Mouse (Mus musculus) ZHBTc4 (cell line): Measurements from ENCODE around the gene Ccr6.

ENCODE experiments used
- DNase-seq: peaks from one replicate; pipeline ENCODE4 v3.0.0-alpha.2; 2011; ENCODE audit warnings: low read depth, low spot score

Gene Ccr6

GRCm38 (mm10) chr17:8233618-8234214 lies 2.1 kb upstream of the Ccr6 start:
- no peak for DNase-seq

- no peak for DNase-seq
These were observed 1.3 kb upstream of the Ccr6 start for GRCm38 (mm10) chr17:8234537-8234936.

DNA sequence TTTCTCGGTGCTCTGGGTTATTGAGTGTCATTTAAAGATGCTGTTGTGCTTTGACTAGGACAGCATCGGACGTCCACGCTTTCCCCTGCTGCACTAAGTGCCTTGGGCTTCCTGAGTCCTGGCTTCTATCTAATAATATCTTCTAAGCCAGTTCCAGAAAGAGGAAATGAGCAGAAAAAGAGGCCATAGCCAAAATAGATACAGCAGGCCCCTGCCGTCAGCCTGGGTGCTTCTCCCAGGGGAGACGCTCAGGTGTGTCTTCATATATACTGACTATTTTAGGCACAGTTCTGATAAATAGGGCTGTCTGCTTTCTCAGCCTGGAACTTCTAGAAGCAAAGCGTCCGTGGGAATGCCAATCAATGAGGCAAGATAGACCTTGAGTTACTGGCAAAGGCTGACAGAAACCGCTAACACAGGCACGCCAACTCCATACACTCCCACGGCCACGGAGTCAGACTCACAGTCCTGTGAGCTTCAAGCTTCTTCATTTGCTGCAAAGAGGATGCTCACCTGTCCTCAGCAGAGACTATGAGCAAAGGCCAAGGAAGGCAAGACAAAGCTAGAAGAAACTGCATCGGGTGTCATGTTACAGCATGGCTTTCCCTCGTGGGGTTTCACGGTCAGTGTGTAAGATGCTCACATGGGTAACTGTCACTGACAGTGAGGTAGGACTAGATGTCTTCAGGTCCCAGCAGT lies 2.3 kb downstream of the Ccr6 start:
- DNase-seq, result peak; percentile 12

DNA sequence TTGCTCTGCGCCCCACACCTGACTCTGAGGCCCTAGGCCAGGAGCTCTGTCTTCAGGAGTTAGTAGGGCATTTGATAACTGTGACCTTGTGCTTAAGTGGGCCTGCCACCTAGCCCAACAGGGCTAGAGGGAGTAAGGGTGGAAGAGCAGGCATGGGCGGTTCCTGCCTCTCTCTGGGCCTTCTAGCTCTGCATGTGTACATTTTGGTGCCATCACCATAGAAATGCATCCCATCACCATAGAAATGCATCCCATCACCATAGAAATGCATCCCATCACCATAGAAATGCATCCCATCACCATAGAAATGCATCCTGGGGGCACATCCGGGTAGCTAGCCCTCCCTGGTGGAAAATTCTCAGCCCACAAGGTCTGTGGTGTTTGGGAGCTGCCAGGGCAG lies 3.7 kb downstream of the Ccr6 start:
- peak; percentile 68 for DNase-seq

- DNase-seq, result peak; percentile 16
These were observed 4.7 kb downstream of the Ccr6 start for GRCm38 (mm10) chr17:8240517-8240916.

DNA sequence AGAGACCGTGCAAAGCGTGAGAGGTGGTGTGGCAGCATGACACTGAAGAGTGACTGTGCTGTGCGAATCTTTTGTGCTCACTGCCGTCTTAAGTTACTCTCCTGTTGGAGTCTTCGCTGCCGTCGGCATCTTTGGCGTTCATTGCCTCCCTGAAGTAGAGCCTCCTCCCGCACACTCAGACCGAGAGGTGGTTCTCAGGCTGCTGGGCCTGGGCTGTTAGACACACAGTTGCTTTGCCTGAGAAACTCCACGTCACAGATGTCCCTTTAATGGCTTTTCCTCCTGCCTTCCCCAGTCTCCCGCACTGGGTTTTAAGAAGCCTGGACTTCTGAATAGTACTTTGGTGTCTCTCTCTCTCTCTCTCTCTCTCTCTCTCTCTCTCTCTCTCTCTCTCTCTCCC lies 5.8 kb downstream of the Ccr6 start:
- DNase-seq, result no peak

GRCm38 (mm10) chr17:8242186-8242585 lies 6.3 kb downstream of the Ccr6 start:
- no peak for DNase-seq

- peak; percentile 48 for DNase-seq
These were observed 8.3 kb downstream of the Ccr6 start for GRCm38 (mm10) chr17:8244124-8244523.

DNA sequence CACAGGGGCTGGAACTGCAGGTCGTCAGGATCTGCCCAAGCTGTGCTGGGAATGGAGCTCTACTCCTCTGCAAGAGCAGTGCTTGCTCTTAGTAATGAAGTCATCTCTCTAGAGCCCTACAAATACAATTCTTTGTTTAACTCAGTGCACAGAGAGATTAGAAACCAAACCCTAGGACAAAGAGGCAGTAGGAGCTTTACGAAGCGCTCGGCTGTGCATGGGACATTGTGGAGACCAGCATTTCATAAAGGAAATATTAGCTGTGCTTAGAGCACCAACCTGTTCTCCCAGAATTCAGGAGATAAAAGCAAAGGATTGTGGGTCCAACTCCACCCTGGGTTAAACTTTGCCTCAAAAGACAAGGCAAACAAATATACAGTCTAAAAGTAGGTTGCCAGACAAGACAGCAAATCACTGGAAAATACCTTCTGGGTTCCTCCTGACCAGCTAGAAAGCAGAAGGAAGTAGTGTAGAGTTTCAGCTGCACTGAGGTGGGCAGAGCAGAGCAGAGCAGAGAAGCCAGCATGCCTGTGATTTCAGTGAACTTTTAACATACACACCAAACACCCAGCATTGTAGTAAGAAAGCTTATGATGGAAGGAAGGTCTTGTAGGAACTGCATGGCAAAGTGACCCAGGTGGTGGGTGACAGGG lies 10.4 kb downstream of the Ccr6 start:
- no peak for DNase-seq

- DNase-seq, result no peak
These were observed 15.9 kb downstream of the Ccr6 start for GRCm38 (mm10) chr17:8251704-8252103.

- DNase-seq, result no peak
These were observed 18.4 kb downstream of the Ccr6 start for GRCm38 (mm10) chr17:8254268-8254667.

DNA sequence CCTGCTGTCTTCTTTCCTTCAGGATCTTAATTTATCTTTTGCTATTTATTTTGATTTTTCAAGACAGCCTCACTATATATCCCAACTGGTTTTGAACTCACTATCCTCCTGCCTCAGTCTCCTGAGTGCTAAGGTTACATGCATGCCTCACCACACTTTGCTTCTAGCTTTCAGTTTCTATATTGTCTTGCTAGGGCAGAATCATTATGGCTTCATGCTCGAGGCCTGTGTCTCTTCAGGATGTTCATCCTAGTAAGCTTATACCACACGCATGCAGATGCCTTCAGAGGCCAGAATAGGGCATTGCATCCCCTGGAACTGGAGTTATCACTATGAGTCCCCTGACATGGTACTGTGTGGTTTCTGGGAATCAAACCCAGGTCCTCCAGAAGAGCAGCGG lies 19.1 kb downstream of the Ccr6 start:
- DNase-seq, result no peak

DNA sequence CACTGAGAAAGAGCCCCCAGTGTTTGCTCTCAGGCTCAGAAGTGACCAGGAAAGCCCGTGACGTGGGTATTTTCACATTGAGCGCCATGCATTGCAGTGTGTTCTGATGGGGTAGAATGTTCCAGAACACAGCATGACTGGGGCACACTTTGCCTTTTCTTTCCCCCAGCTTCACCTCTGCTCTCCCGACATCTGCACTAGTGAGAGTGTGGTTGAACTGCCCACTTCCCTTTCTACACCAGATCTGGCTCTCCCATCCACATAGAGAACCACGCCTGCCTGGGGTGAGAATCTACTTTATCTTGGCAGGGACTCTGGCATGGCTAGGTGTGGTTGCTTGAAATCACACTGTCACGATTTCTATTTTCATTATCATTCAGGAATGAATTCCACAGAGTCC lies 19.7 kb downstream of the Ccr6 start:
- DNase-seq, result no peak

GRCm38 (mm10) chr17:8256982-8257381 lies 21.1 kb downstream of the Ccr6 start:
- DNase-seq, result no peak

DNA sequence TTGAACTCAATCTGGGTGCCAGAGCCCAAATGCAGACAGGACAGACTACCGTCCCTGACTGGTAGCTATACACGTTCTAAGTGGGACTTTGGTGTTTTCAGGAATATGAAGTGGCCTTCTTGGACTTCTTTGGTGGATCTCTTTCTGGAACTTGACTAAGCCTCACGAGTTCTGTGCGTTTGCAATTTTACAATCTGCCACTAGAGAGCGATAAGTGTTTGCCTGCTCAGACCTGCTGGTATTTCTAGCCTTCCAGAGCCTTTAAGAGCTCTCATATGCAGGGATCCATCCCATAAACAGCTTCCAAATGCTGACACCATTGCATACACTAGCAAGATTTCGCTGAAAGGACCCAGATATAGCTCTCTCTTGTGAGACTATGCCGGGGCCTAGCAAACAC lies 28.8 kb downstream of the Ccr6 start:
- peak; percentile 78 for DNase-seq

DNA sequence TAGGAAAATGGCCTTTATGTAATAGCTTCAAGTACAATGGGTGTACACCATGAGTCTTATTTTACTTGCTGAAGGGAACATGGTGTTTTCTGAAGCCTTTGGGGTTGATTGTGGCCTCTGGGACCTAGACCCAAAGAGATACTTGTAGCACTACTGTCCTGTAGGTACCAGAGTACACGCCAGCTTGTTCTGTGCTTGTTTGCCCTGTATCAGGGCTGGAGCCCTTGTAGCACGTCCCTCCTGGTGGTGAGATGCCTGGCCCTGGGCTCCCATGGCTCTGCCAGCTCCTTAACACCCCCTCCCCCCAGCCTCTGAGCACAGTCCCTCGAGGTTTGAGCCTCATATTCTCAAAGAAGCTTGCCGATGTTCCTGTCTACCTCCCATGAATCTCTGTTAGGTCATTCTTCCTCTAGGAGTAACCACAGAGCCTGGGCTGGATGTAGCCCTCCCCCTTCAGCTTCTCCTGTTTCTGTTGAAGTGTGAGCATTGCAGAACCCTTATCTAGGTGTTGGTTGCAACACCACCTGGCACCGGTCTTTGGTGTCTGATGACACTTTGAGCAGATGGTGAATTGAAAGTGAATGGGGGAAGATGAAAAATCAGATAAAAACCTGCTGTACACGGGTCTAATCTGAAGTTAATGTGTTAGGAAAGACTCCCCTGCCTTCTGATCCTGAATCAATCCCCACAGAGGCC lies 36.4 kb downstream of the Ccr6 start:
- DNase-seq, result no peak

GRCm38 (mm10) chr17:8272951-8273350 lies 37.1 kb downstream of the Ccr6 start:
- no peak for DNase-seq

DNA sequence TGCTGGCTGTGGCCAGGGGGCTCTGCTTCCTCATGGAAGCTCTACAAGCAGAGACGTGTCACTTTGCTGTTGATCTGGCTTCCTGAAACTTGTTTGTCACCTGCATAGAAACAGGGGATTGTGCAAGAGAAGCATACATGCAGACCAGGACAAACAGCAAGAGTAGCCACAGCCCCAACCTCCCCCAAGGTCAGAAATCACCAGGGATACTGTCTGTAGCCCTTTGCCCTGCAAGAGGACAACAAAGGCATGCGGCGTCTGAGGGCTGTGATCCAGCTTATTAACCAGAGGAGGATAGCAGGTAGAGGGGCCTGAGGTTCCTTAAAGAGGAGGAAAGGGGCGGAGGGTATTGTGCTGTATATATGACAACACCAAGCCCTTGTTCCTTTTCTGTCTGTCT lies 40.2 kb downstream of the Ccr6 start:
- DNase-seq, result no peak

DNA sequence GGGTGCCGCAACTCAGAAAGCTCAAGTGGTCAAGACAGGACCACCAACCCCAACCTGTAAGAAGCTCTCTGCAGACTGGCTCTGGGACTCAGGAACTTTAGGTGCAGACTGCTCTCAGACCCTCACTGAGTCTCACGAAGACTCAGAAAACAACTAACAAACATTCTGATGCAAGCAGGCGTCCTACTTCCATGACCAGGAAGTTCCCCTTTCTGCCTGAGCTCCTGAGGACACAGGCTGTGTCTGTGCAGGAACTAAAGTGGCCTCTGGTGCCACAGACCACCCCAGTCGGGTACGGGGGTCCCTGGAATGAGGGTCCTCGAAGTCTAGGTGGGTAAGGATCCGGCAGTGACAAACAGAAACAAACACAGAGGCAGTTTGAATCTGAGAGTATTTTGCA lies 40.8 kb downstream of the Ccr6 start:
- DNase-seq, result no peak

- DNase-seq, result no peak
These were observed 41.4 kb downstream of the Ccr6 start for GRCm38 (mm10) chr17:8277266-8277665.

DNA sequence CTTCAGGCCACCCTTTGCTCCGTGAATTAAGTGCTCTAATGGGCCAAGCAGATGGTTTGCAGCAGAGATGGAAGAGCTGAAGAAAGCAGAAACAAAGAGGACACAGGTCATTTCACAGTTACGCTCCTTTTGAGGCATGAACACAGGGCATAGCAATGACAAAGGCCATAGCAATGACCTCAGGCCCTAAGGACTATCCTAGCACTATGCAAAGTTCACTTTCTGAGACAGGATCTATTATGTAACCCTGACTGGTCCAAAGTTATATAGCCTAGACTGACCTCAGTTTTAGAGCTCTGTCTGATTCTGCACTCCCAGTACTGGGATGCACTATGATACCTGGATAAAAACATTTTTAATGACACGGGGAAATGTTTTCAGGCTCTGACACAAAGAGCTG lies 42.5 kb downstream of the Ccr6 start:
- no peak for DNase-seq

- DNase-seq, result peak; percentile 95
These were observed 47.1 kb downstream of the Ccr6 start, which contains the start of gene Mpc1 for GRCm38 (mm10) chr17:8282821-8283525. Gene Mpc1 (plus strand): TSS chr17:8282904.
